Mouse (Mus musculus) thymus, postnatal 25 days (tissue): ENCODE results near the gene Cbln4.

Experiments used
- DNase-seq: peaks from one replicate; pipeline ENCODE4 v3.0.0; 2022

The Cbln4 gene

DNA sequence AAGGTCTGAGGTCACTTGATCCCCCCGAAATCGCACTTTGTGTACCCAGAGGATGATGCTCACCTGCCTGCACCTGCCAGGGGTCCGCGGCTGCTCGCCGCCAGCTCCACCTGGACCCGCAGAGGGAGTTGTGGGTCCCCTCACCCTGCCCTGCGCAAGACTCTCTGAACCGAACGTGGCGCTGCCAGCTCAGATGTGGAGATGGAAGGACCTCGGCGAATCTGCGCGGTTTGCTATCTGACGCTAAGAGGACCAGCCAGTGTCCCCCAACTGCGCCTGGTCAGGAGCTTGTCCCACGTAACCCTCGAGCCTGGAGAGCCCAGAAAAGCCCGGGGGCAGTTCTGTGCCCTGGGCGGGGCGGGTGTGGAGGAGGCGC, at the start of gene Cbln4:
Gene Cbln4 (minus strand): TSS at position 232 of the 376 bp plus-strand sequence.
- no peak for DNase-seq

DNA sequence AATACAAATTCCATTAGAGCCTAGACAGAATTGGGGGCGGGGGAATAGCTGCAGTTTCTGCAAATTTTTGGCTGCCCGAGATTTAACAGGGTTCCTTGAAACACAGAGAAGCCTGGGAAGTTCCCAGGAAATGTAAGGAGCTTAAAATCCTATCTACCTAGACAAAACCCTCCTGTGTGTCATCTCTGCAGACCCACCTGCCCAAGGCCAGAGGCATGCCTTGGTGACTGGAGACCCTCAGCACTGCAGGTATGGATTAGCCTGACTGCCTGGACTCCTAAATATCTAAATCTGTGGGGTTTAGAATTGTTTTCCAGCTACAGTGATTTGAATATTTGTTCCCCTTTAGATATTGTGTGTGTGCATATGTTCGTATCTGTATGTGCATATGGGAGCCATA, 35.3 kb upstream of the Cbln4 start:
- DNase-seq: no peak

DNA sequence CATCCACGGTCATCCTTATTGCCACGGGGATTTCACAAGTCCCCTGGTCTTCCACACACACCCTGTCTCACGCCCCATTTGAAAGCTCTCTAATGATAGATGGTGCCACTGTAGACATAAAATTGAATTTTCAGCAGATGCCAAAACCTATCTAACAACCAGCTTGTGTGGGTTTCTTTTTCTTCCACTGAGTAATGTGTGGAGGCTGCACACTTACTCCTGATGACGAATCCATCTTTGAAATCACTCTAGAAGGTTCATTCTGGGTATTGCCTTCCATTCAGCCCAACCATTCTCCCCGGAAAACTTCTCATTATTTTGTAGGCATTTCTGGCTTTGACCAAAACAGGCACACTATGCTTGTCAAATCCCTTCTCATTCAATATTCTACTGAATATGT, 33.0 kb upstream of the Cbln4 start:
- no peak for DNase-seq

DNA sequence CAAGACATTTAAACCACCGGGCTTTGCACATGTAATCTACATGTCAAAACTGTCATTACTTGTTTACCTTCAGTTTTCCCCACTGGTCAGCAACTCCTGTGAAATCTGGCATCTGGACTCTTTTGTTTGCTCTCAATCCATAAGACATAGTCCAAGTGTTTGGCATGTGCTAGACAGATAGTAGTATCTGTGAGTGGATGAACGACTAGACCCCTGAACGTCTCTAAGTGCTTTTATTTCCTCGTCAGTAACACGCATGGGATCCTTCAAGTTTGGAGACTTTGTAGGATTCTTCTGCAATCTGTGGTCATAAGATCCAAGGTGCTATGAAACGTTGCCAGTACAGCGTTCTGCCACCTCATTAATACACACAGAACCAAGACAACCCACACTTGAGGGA, 19.6 kb upstream of the Cbln4 start:
- DNase-seq: no peak

DNA sequence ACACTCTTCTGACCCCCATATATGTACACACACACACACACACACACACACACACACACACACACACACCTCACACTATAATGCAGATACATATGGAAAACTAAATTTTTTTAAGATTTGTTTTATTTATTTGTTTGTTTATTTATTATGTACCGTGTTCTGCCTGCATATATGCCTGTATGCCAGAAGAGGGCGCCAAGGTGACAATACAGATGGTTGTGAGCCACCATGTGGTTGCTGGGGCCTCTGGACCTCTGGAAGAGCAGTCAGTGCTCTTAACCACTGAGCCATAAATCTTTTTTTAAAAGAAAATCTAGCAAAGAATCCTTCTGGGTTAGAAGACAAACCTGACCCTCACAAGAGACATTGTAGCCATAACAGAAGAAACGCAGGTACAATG, 16.5 kb upstream of the Cbln4 start:
- no peak for DNase-seq

DNA sequence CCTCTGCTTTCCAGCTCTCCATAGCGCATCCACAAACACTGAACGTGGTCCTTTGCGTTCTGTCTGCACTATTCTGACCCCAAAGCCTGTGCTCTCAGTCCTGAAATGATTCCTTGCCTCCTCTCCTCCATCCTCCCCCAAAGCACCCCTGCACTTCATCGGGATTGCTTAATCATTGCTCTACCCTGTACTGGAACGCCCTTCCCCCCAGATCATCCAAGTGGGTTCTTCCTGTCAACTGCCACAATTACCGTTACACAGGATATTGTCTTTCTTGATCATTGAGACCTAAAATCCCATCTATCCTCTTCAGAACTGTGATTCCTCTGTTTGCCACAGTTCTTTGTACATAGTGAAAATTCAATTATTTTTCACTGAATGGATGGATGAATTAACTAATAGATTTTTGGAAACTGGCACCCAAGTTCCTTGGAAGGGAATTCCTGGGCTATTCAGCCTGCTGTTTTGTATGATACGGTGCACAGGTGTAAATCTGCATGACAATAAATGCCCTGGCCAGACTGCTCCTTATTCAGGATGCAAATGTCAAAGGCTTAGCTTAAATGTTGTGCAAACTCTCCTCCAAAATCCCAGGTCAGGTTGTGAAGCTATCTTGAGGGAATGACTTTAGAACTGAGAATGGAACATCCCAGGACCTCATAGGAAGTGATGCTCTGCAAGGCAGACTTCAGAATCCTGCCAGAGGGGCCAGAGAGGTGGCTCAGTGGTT, 15.8 kb upstream of the Cbln4 start:
- no peak for DNase-seq

GRCm38 (mm10) chr2:172046002-172046401, 2.7 kb upstream of the Cbln4 start:
- DNase-seq: no peak

GRCm38 (mm10) chr2:172042607-172043234, 545 bp downstream of the Cbln4 start:
- DNase-seq: no peak

GRCm38 (mm10) chr2:172042125-172042524, 1.1 kb downstream of the Cbln4 start:
- DNase-seq: no peak

DNA sequence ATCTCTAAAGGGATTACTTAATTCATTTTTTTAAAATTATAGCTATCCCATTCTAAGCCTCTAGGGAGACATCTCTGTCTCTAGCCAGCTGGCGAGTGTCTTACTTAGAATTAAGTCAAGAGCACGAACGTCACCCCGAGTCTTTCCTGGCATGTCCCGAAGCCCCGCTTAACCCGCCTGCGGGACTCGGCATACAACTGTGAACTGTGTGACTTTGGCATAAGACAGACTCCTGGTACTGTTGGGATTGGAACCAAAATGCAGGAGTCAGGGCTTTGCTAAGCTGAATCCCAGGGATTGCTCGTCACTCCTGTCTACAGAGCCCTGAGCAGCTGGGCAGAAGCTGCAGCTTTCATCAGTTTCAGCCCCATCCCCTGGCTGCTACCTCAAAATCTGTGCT, 2.4 kb downstream of the Cbln4 start:
- DNase-seq: no peak

DNA sequence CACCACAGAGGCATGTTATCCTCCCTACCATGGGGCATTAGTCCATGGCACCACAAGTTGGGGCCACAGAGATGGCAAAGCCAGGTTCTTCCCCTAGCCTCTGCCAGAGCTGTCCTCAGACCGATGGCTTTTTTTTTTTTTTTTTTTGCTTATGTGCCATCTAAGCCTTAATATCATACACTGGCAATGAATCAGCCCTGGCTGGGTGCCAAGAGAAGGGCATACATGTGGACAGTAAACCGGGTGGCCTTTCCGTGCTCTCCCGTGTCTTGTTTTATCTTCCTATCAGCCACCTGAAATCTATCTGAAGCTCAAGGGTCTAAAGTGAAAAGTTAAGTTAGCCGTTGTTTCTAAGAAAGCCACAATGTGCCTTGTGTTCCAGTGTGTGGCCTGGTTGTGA, 3.7 kb downstream of the Cbln4 start:
- no peak for DNase-seq

- no peak for DNase-seq
Measured at GRCm38 (mm10) chr2:172034281-172034680, 9.0 kb downstream of the Cbln4 start.

- DNase-seq: no peak
Measured at GRCm38 (mm10) chr2:172025459-172026130, 17.7 kb downstream of the Cbln4 start.

GRCm38 (mm10) chr2:172006726-172007125, 36.5 kb downstream of the Cbln4 start:
- no peak for DNase-seq

- no peak for DNase-seq
Measured at GRCm38 (mm10) chr2:172005970-172006369, 37.3 kb downstream of the Cbln4 start.

DNA sequence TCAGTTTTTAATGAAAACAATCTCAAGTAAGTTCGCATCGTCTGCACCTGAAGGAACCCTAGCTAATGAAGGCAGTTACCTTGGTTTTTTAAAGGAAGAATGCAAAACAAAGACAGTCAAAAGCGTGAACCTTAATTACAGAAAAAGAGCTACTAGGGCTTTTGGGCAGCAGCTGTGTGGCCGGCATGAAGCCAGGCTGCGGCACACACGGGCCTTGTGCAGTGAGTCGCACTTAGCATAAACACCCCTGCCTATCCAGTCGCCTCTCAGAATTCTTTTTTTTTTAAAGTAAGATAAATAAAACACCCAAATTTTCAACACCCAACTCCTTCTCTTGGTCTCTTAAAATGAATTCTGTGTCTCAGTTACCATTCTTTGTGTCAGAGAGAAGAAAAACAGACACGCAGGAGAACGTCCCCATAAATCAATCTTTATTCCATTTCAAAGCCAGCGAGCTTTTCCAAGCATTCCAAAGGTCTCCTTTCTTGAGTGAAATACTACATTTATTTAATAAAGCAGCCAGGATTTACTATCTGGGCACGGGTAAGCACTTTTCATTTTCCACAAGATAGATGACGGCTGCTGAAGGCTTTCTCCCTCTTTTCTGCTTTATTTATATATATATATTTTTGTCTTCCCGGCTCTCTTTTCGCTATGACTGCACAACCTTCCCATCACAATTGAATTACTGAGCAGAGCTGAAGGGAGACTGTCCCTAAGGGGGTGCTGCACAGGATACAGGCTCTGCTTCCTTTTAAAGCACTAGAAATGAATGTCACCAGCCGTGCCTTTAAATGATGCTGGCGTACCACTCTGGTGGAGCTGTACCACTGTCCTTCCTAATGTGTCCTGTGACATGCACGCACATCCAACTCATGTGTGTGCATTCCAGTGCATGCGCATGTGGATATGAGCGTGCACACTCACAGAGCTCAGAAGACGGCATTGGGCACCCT, 39.0 kb downstream of the Cbln4 start:
- DNase-seq: no peak

- no peak for DNase-seq
Measured at GRCm38 (mm10) chr2:171996979-171997686, 46.1 kb downstream of the Cbln4 start.

DNA sequence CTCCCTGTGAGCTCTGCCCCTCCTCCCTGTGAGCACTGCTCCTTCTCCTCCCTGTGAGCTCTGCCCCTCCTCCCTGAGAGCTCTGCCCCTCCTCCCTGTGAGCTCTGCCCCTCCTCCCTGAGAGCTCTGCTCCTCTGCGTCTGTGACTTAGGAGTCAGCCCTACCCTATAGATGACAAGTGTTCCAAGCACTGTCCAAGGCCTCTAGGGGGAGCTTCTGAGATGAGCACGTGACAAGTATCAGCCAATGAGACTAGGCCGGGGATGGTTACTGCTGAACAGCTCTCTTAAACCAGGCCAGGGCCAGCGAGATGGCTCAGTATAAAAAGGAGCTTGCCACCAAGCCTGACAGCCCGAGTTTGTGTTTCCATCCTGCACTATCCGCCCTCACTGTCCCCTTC, 48.4 kb downstream of the Cbln4 start:
- DNase-seq: no peak

- DNase-seq: no peak
Measured at GRCm38 (mm10) chr2:171994240-171994639, 49.0 kb downstream of the Cbln4 start.

DNA sequence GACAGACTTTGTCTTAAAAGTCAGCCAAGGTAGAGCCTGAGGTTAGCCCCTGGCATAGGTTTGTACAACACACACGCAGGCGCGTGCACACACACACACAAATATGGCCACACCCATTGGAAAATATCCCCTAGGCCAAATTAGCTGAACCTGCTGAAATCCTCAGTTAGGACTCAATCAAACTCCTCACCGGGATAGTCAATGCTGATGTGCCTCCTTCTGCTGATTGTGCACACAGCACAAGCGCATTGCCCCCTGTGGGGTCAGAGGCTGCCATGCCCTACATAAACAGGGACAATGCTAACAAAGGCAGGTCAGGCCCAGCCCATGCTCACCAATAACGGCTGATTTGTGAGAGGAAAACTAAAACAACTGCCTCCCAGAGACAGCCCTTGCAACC, 56.6 kb downstream of the Cbln4 start:
- DNase-seq: no peak
